In genomic region chr10:71346106-71346505, GRCm38 (mm10) we compare ENCODE assay signal across 24 mouse cellular contexts. TPM values are rescaled to one million over a fixed set of nuclear protein-coding genes. Genes with fewer than 3 reads are reported as not detected.
A peak's percentile ranks its signal among the peaks of the same experiment; 100 is the strongest.
DNase-seq lines count a peak whose midpoint lies in the region; ATAC-seq and TF ChIP-seq lines count a peak whose summit lies in the region.
"Had no signal": no experiment of that assay in that cellular context is flagged by ENCODE, and none has a peak within 500 bp of the region (broad histone marks: within the 10 kb centered on the region; RNA-seq: fewer than 3 reads in every experiment).

No protein-coding gene starts in this region.

- in situ Hi-C loops in ES-E14 (cut with MboI; ENCODE audit: low sequenced_read_pairs in 2 of 2, unreplicated experiment in 2 of 2), result no loop called here

- no peak overlapping the region for H3K4me3 ChIP-seq in ES-E14 (ENCODE audit: insufficient read depth in 1 of 2, low read depth in 1 of 2, low read length in 2 of 2, poor library complexity in 1 of 2, severe bottlenecking in 1 of 2)
- no peak overlapping the region for H3K4me3 ChIP-seq in liver, embryonic 11.5 days (ENCODE audit: low read depth, low read length)
- H3K4me3 ChIP-seq in liver, postnatal 0 days (ENCODE audit: low read depth, low read length), result no peak overlapping the region
- H3K4me3 ChIP-seq: gastrocnemius, adult 2 months; limb, embryonic 15.5 days; stomach, embryonic 15.5 days had no signal

- H3K36me3 ChIP-seq in ES-E14 (ENCODE audit: control insufficient read depth, insufficient read depth, low read length, poor library complexity, severe bottlenecking), result peaks cover 8% of the 10 kb centered on the region; the same call in 1 of the 2 replicates
- H3K36me3 ChIP-seq in liver, embryonic 11.5 days (ENCODE audit: control insufficient read depth, insufficient read depth, low read length), result peaks cover 3% of the 10 kb centered on the region; the same call in 1 of the 2 replicates
- H3K36me3 ChIP-seq in liver, postnatal 0 days (replicated peaks; ENCODE audit: insufficient read depth, low read length), result peaks cover 3% of the 10 kb centered on the region
- H3K36me3 ChIP-seq: hindbrain, embryonic 15.5 days; intestine, embryonic 15.5 days; midbrain, embryonic 12.5 days; neural tube, embryonic 15.5 days had no signal

- no peak for TF ChIP-seq EP300 in liver, postnatal 0 days (IDR thresholded peaks at IDR 0.05; ENCODE audit: low read depth)

- DNase-seq in cerebellum, adult 9-10 months, result peak; percentile 25
- no peak for DNase-seq in cerebellum, postnatal 14 days
- no peak for DNase-seq in ES-E14 (ENCODE audit: low read depth, low spot score)
- no peak for DNase-seq in liver, embryonic 11.5 days (ENCODE audit: low spot score)
- DNase-seq in liver, postnatal 0 days, result no peak
- no peak for DNase-seq in left cerebral cortex, adult 9 months (ENCODE audit: low spot score in 2 of 2)
- no peak for DNase-seq in left cerebral cortex, adult 8-10 months (ENCODE audit: low spot score in 2 of 2)
- DNase-seq: adrenal gland, postnatal 36 days; cerebellum, adult 11 months; gastrocnemius, adult 2 months; heart, postnatal 36 days; kidney, adult 8-10 months; left cerebral cortex, postnatal 4 days; right cerebral cortex, adult 18-20 months; thymus, postnatal 36 days had no signal

- no peaks in the 10 kb centered on the region for H3K9me3 ChIP-seq in ES-E14 (ENCODE audit: control insufficient read depth, insufficient read depth, low read depth, low read length)
- no peaks in the 10 kb centered on the region for H3K9me3 ChIP-seq in liver, embryonic 11.5 days (ENCODE audit: control insufficient read depth, low read length)
- H3K9me3 ChIP-seq in liver, postnatal 0 days (ENCODE audit: low read length), result no peaks in the 10 kb centered on the region
- H3K9me3 ChIP-seq: forebrain, embryonic 13.5 days; hindbrain, embryonic 15.5 days; intestine, embryonic 15.5 days; limb, embryonic 15.5 days; midbrain, embryonic 12.5 days; neural tube, embryonic 15.5 days; stomach, embryonic 15.5 days had no signal

- no peak overlapping the region; the same call in 1 of the 2 replicates for H3K9ac ChIP-seq in ES-E14 (ENCODE audit: insufficient read depth, low read depth, low read length, poor library complexity, severe bottlenecking)
- H3K9ac ChIP-seq in liver, embryonic 11.5 days (ENCODE audit: low read depth, low read length), result peak overlapping the region; percentile 55; the same call in 1 of the 2 replicates
- peak overlapping the region; percentile 13; the same call in 1 of the 2 replicates for H3K9ac ChIP-seq in liver, postnatal 0 days (replicated peaks)
- H3K9ac ChIP-seq: hindbrain, embryonic 15.5 days; intestine, embryonic 15.5 days; limb, embryonic 15.5 days; midbrain, embryonic 12.5 days; stomach, embryonic 15.5 days had no signal

- peak overlapping the region; percentile 97; the same call in 1 of the 2 replicates for H3K27ac ChIP-seq in ES-E14 (ENCODE audit: insufficient read depth, low read depth, low read length, poor library complexity, severe bottlenecking)
- H3K27ac ChIP-seq in liver, embryonic 11.5 days (ENCODE audit: low read depth, low read length), result peak overlapping the region; percentile 93
- peak overlapping the region; percentile 84 for H3K27ac ChIP-seq in liver, postnatal 0 days (ENCODE audit: low read depth)
- H3K27ac ChIP-seq: forebrain, embryonic 13.5 days; hindbrain, embryonic 15.5 days; intestine, embryonic 15.5 days; limb, embryonic 15.5 days; midbrain, embryonic 12.5 days; neural tube, embryonic 15.5 days; stomach, embryonic 15.5 days had no signal

- peaks cover 3 to 7% of the 10 kb centered on the region in 2 experiments; a peak in 3 of 4 replicates for H3K4me1 ChIP-seq in ES-E14 (ENCODE audit: control insufficient read depth in 2 of 2, insufficient read depth in 2 of 2, low read length in 2 of 2, poor library complexity in 1 of 2)
- peaks cover 34% of the 10 kb centered on the region for H3K4me1 ChIP-seq in liver, embryonic 11.5 days (replicated peaks; ENCODE audit: control insufficient read depth, insufficient read depth, low read length)
- H3K4me1 ChIP-seq in liver, postnatal 0 days (ENCODE audit: insufficient read depth), result peaks cover 34% of the 10 kb centered on the region

- WGBS in liver, embryonic 11.5 days, result 69% methylated on average over 2 of the region's 2 CpGs
- 56% methylated on average over 2 of the region's 2 CpGs for WGBS in liver, postnatal 0 days (ENCODE audit: insufficient replicate concordance)

- H3K4me2 ChIP-seq in liver, embryonic 11.5 days, result peak overlapping the region; percentile 90; the same call in 1 of the 2 replicates
- no peak overlapping the region for H3K4me2 ChIP-seq in liver, postnatal 0 days (ENCODE audit: low read depth, low read length)

- ATAC-seq in liver, embryonic 11.5 days (replicated peaks; ENCODE audit: low FRiP score), result no peak
- ATAC-seq in liver, postnatal 0 days, result no peak
- ATAC-seq in inflammation-experienced regulatory T-cells, adult 6 months, result no peak
- ATAC-seq: forebrain, embryonic 13.5 days; intestine, embryonic 15.5 days; lung, postnatal 0 days had no signal

- no peaks in the 10 kb centered on the region for H3K27me3 ChIP-seq in liver, embryonic 11.5 days (replicated peaks; ENCODE audit: control insufficient read depth, insufficient read depth, low read length)
- H3K27me3 ChIP-seq in liver, postnatal 0 days (ENCODE audit: insufficient read depth, low read length), result no peaks in the 10 kb centered on the region
- H3K27me3 ChIP-seq: forebrain, embryonic 13.5 days; hindbrain, embryonic 15.5 days; intestine, embryonic 15.5 days; limb, embryonic 15.5 days; midbrain, embryonic 12.5 days; neural tube, embryonic 15.5 days; stomach, embryonic 15.5 days had no signal

- TF ChIP-seq CTCF in liver, postnatal 0 days (IDR thresholded peaks at IDR 0.05; ENCODE audit: low read depth), result no peak

TF ChIP-seq in ES-E14, 5 proteins besides CTCF, POLR2A, EP300 and RAD21:
- no peak for TF ChIP-seq CHD2 (IDR thresholded peaks at IDR 0.05; ENCODE audit: low read depth, low read length)
- no peak for TF ChIP-seq HCFC1 (IDR thresholded peaks at IDR 0.05; ENCODE audit: borderline replicate concordance, insufficient read depth, low read length)
- TF ChIP-seq ZC3H11A (IDR thresholded peaks at IDR 0.05; ENCODE audit: borderline replicate concordance, low read depth, low read length), result no peak
- 0 out of 2 replicates have a peak, but pooled peaks have one; percentile 16 for TF ChIP-seq ZNF384 (IDR thresholded peaks at IDR 0.05; ENCODE audit: low read depth, low read length)

RNA-seq across cellular contexts. Expression of gene Cisd1, which starts 1.4 kb away (rescaled TPM):
- 158 and 281 TPM in 2 replicates for total RNA-seq in ES-E14 (2012; rRNA removed)
- 129 TPM in 2 replicates for polyA plus RNA-seq in liver, embryonic 11.5 days (2014; fragmentation: Nextera tagmentation; extraction: Ambion mirVana)
- polyA plus RNA-seq in liver, postnatal 0 days (2015; fragmentation: Nextera tagmentation; extraction: Ambion mirVana), result 261 and 297 TPM in 2 replicates
- 10 to 100 TPM; 31.9 to 59.6 (median 36.2) TPM for polyA plus RNA-seq in inflammation-experienced regulatory T-cells, adult 6 months (2017; shearing (Covaris generic))
- 100 to 1,000 TPM; 121 to 129 (median 127) TPM for total RNA-seq in left cerebral cortex, adult 8-10 months (2022)

RNA-seq across cellular contexts. Expression of gene Ipmk, which starts 1.5 kb away (rescaled TPM):
- total RNA-seq in ES-E14 (2012; rRNA removed), result 41.9 and 44.8 TPM in 2 replicates
- polyA plus RNA-seq in liver, embryonic 11.5 days (2014; fragmentation: Nextera tagmentation; extraction: Ambion mirVana), result 18.2 and 21.0 TPM in 2 replicates
- 9.4 and 10.9 TPM in 2 replicates for polyA plus RNA-seq in liver, postnatal 0 days (2015; fragmentation: Nextera tagmentation; extraction: Ambion mirVana)
- 1 to 10 TPM; 3.3 to 5.9 (median 5.4) TPM for polyA plus RNA-seq in inflammation-experienced regulatory T-cells, adult 6 months (2017; shearing (Covaris generic))
- 10 to 100 TPM; 25.8 to 31.7 (median 29.2) TPM for total RNA-seq in left cerebral cortex, adult 8-10 months (2022)
